Mouse (Mus musculus) neural tube, embryonic 13.5 days (tissue): Measurements from ENCODE around the gene Gm43064. TPM values are rescaled to one million over a fixed set of nuclear protein-coding genes. Genes with fewer than 3 reads are reported as not detected.

Experiments
- ATAC-seq: fragments of 200-750 bp; cut with Nextera tagmentation; 2 replicates; pipeline ENCODE4 v1.8.0; 2017; ENCODE audit warnings: low read depth, mild to moderate bottlenecking, moderate TSS enrichment, moderate library complexity
- H3K27ac ChIP-seq: fragments of 300-500 bp; sonication (generic); replicated peaks from 2 replicates; pipeline ENCODE4 v1.5.1; 2015; ENCODE audit warnings: moderate library complexity, mild to moderate bottlenecking, inconsistent platforms
- H3K27me3 ChIP-seq: fragments of 300-500 bp; sonication (generic); 2 replicates; pipeline ENCODE4 v1.6.1; 2015; ENCODE audit warnings: mild to moderate bottlenecking, inconsistent platforms
- H3K36me3 ChIP-seq: fragments of 300-500 bp; sonication (generic); 2 replicates; pipeline ENCODE4 v1.6.1; 2015; ENCODE audit warnings: mild to moderate bottlenecking, inconsistent platforms
- H3K4me1 ChIP-seq: fragments of 300-500 bp; sonication (generic); replicated peaks from 2 replicates; pipeline ENCODE4 v1.6.1; 2015; ENCODE audit warnings: inconsistent platforms
- H3K4me2 ChIP-seq: fragments of 300-500 bp; sonication (generic); 2 replicates; pipeline ENCODE4 v1.6.1; 2015; ENCODE audit warnings: inconsistent platforms, mild to moderate bottlenecking, moderate library complexity
- H3K4me3 ChIP-seq: fragments of 300-500 bp; sonication (generic); 2 replicates; pipeline ENCODE4 v1.5.1; 2015; ENCODE audit warnings: mild to moderate bottlenecking, inconsistent platforms
- H3K9ac ChIP-seq: fragments of 300-500 bp; sonication (generic); 2 replicates; pipeline ENCODE4 v1.6.1; 2015; ENCODE audit warnings: moderate library complexity, mild to moderate bottlenecking, inconsistent platforms
- H3K9me3 ChIP-seq: fragments of 300-500 bp; sonication (generic); 2 replicates; pipeline ENCODE4 v1.6.1; 2016; ENCODE audit warnings: inconsistent platforms
- WGBS: fragments of 180-500 bp; shearing (Covaris S2); methylation state at CpG from one replicate; pipeline ENCODE4 v1.1.7; 2015; 5-methylcytosine and 5-hydroxymethylcytosine counted together
- polyA plus RNA-seq: library from polyadenylated mRNA; unstranded; fragments of >200 nt; fragmentation: Nextera tagmentation; extraction: Ambion mirVana; gene quantifications from 2 replicates; pipeline ENCODE4 v1.2.1, GENCODE M21; 2015

Gm43064 gene
- polyA plus RNA-seq = 0.21 and 0.54 TPM in 2 replicates

GRCm38 (mm10) chr3:103808891-103809798 lies at the start of gene Gm43064, which contains the start of the genes Dclre1b and Ap4b1:
Gm43064 (plus strand) TSS chr3:103809573.
Dclre1b (minus strand) TSS chr3:103809444.
Ap4b1 (plus strand) TSS chr3:103809520.
- ATAC-seq = peak; percentile 98
- under 1% methylated on average over 60 of the region's 70 CpGs for WGBS
- peak within 1 kb of the TSS; percentile 85 for H3K4me3 ChIP-seq
- no peaks in the 10 kb centered on the region for H3K9me3 ChIP-seq
- no peaks in the 10 kb centered on the region for H3K27me3 ChIP-seq
- H3K4me1 ChIP-seq = peaks cover 20% of the 10 kb centered on the region
- peak within 1 kb of the TSS; percentile 85 for H3K4me2 ChIP-seq
- peak within 1 kb of the TSS; percentile 88 for H3K9ac ChIP-seq
- peak within 1 kb of the TSS; percentile 91 for H3K27ac ChIP-seq
- peaks cover 30% of the 10 kb centered on the region for H3K36me3 ChIP-seq

- Histone ChIP-seq H3K4me3 (no peak overlapping the region), H3K4me1 (no peaks in the 10 kb centered on the region), H3K9me3 (no peaks in the 10 kb centered on the region), H3K27ac (no peak overlapping the region), H3K36me3 (peaks cover 39% of the 10 kb centered on the region), H3K4me2 (no peak overlapping the region), H3K9ac (no peak overlapping the region), H3K27me3 (no peaks in the 10 kb centered on the region)
- no peak for ATAC-seq
- 61% methylated on average over 3 of the region's 3 CpGs for WGBS
Measured at GRCm38 (mm10) chr3:103766789-103767188, 42.6 kb upstream of the Gm43064 start.

- H3K4me3 ChIP-seq = no peak overlapping the region
- H3K4me1 ChIP-seq = 0 out of 2 replicates have a peak, but pooled peaks cover 4% of the 10 kb centered on the region
- H3K4me2 ChIP-seq = no peak overlapping the region
- H3K9ac ChIP-seq = no peak overlapping the region
- H3K27ac ChIP-seq = no peak overlapping the region
- no peak for ATAC-seq
- H3K36me3 ChIP-seq = peaks cover 20% of the 10 kb centered on the region
- no peaks in the 10 kb centered on the region for H3K27me3 ChIP-seq
- no peaks in the 10 kb centered on the region for H3K9me3 ChIP-seq
- 85% methylated on average over 9 of the region's 9 CpGs for WGBS
Measured at GRCm38 (mm10) chr3:103771531-103772130, 37.7 kb upstream of the Gm43064 start.

GRCm38 (mm10) chr3:103772846-103773245 lies 36.5 kb upstream of the Gm43064 start:
- no peak for ATAC-seq
- no peak overlapping the region for H3K4me2 ChIP-seq
- WGBS = 78% methylated on average over 4 of the region's 4 CpGs
- peaks cover 31% of the 10 kb centered on the region for H3K36me3 ChIP-seq
- no peak overlapping the region for H3K27ac ChIP-seq
- 0 out of 2 replicates have a peak, but pooled peaks cover 4% of the 10 kb centered on the region for H3K4me1 ChIP-seq
- H3K9me3 ChIP-seq = no peaks in the 10 kb centered on the region
- H3K4me3 ChIP-seq = no peak overlapping the region
- no peaks in the 10 kb centered on the region for H3K27me3 ChIP-seq
- H3K9ac ChIP-seq = no peak overlapping the region

- Histone ChIP-seq H3K36me3 (peaks cover 28% of the 10 kb centered on the region), H3K27me3 (no peaks in the 10 kb centered on the region), H3K4me2 (no peak overlapping the region), H3K4me3 (no peak overlapping the region), H3K9ac (no peak overlapping the region), H3K27ac (no peak overlapping the region), H3K9me3 (no peaks in the 10 kb centered on the region), H3K4me1 (0 out of 2 replicates have a peak, but pooled peaks cover 4% of the 10 kb centered on the region)
- 84% methylated on average over 3 of the region's 3 CpGs for WGBS
- no peak for ATAC-seq
Measured at GRCm38 (mm10) chr3:103773508-103773907, 35.9 kb upstream of the Gm43064 start.

GRCm38 (mm10) chr3:103774009-103774408 lies 35.4 kb upstream of the Gm43064 start:
- peaks cover 24% of the 10 kb centered on the region for H3K36me3 ChIP-seq
- H3K27me3 ChIP-seq = no peaks in the 10 kb centered on the region
- H3K9ac ChIP-seq = no peak overlapping the region
- H3K4me2 ChIP-seq = no peak overlapping the region
- no peaks in the 10 kb centered on the region for H3K9me3 ChIP-seq
- WGBS = 87% methylated on average over 15 of the region's 15 CpGs
- H3K4me1 ChIP-seq = 0 out of 2 replicates have a peak, but pooled peaks cover 4% of the 10 kb centered on the region
- H3K4me3 ChIP-seq = no peak overlapping the region
- ATAC-seq = no peak
- H3K27ac ChIP-seq = no peak overlapping the region

- WGBS = 88% methylated on average over 11 of the region's 11 CpGs
Measured at GRCm38 (mm10) chr3:103777940-103778339, 31.4 kb upstream of the Gm43064 start.

GRCm38 (mm10) chr3:103778660-103779059 lies 30.7 kb upstream of the Gm43064 start:
- 90% methylated on average over 6 of the region's 6 CpGs for WGBS
- peaks cover 6% of the 10 kb centered on the region; the same call in 1 of the 2 replicates for H3K4me1 ChIP-seq
- H3K27me3 ChIP-seq = no peaks in the 10 kb centered on the region
- no peak overlapping the region for H3K4me2 ChIP-seq
- no peaks in the 10 kb centered on the region for H3K9me3 ChIP-seq
- no peak overlapping the region for H3K4me3 ChIP-seq
- H3K27ac ChIP-seq = no peak overlapping the region
- H3K36me3 ChIP-seq = peaks cover 17% of the 10 kb centered on the region
- no peak for ATAC-seq
- no peak overlapping the region for H3K9ac ChIP-seq

More at GRCm38 (mm10) chr3:103777940-103778339, 31.4 kb upstream of the Gm43064 start:
- H3K4me3 ChIP-seq = no peak overlapping the region
- no peaks in the 10 kb centered on the region for H3K9me3 ChIP-seq
- H3K4me1 ChIP-seq = peaks cover 11% of the 10 kb centered on the region; the same call in 1 of the 2 replicates
- peaks cover 21% of the 10 kb centered on the region for H3K36me3 ChIP-seq
- H3K27ac ChIP-seq = no peak overlapping the region
- H3K9ac ChIP-seq = no peak overlapping the region
- H3K4me2 ChIP-seq = no peak overlapping the region
- no peak for ATAC-seq
- no peaks in the 10 kb centered on the region for H3K27me3 ChIP-seq

GRCm38 (mm10) chr3:103779183-103779582 lies 30.2 kb upstream of the Gm43064 start:
- Histone ChIP-seq H3K4me2 (no peak overlapping the region), H3K27me3 (no peaks in the 10 kb centered on the region), H3K27ac (no peak overlapping the region), H3K36me3 (peaks cover 17% of the 10 kb centered on the region), H3K9ac (no peak overlapping the region), H3K4me3 (no peak overlapping the region), H3K4me1 (peaks cover 6% of the 10 kb centered on the region; the same call in 1 of the 2 replicates), H3K9me3 (no peaks in the 10 kb centered on the region)
- no peak for ATAC-seq
- 82% methylated on average over 7 of the region's 7 CpGs for WGBS

- H3K4me1 ChIP-seq = peaks cover 9% of the 10 kb centered on the region
- no peak overlapping the region for H3K9ac ChIP-seq
- no peak for ATAC-seq
- no peaks in the 10 kb centered on the region for H3K27me3 ChIP-seq
- H3K36me3 ChIP-seq = peaks cover 17% of the 10 kb centered on the region
- no peak overlapping the region for H3K4me3 ChIP-seq
- H3K4me2 ChIP-seq = no peak overlapping the region
- 94% methylated on average over 3 of the region's 3 CpGs for WGBS
- no peaks in the 10 kb centered on the region for H3K9me3 ChIP-seq
- H3K27ac ChIP-seq = no peak overlapping the region
Measured at GRCm38 (mm10) chr3:103780271-103780670, 29.1 kb upstream of the Gm43064 start.

- H3K9me3 ChIP-seq = no peaks in the 10 kb centered on the region
- H3K36me3 ChIP-seq = peaks cover 17% of the 10 kb centered on the region
- WGBS = 83% methylated on average over 5 of the region's 5 CpGs
- H3K27ac ChIP-seq = no peak overlapping the region
- no peaks in the 10 kb centered on the region for H3K27me3 ChIP-seq
- H3K4me3 ChIP-seq = no peak overlapping the region
- no peak overlapping the region for H3K4me2 ChIP-seq
- H3K9ac ChIP-seq = no peak overlapping the region
- no peak for ATAC-seq
- H3K4me1 ChIP-seq = peaks cover 13% of the 10 kb centered on the region
Measured at GRCm38 (mm10) chr3:103780777-103781176, 28.6 kb upstream of the Gm43064 start.
